Mouse (Mus musculus): ENCODE measurements around the gene Dnajc7. TPM values are rescaled to one million over a fixed set of nuclear protein-coding genes. Genes with fewer than 3 reads are reported as not detected.
"Not testable (repeated sequence)": the region's sequence is repeated elsewhere in the genome, so short reads cannot be mapped to it uniquely, and the experiment has no call there.

Gene Dnajc7
- polyA plus RNA-seq, 1 experiment from 2014 or later: 202 TPM

DNA sequence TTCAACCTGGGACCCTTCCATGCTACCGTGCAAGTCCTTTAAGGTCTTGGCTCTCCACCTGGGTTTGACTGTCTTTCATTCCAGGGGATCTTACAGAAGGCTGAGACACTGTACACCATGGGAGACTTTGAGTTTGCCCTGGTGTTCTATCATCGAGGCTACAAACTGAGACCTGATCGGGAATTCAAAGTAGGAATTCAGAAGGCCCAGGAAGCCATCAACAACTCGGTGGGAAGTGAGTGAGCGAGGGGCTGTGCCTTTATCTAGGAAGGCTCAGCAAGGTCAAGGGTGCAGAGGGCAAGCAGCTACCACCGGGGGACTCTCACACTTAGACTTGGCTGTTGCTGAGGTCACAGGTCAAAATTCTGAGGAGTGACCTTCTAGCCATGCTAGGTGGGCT is 69.9 kb downstream of the Dnajc7 start:
- DNase-seq (ENCODE audit: low spot score): no peak

- DNase-seq (ENCODE audit: low spot score): no peak
These were observed 70.5 kb downstream of the Dnajc7 start for GRCm38 (mm10) chr11:100549466-100549865.

DNA sequence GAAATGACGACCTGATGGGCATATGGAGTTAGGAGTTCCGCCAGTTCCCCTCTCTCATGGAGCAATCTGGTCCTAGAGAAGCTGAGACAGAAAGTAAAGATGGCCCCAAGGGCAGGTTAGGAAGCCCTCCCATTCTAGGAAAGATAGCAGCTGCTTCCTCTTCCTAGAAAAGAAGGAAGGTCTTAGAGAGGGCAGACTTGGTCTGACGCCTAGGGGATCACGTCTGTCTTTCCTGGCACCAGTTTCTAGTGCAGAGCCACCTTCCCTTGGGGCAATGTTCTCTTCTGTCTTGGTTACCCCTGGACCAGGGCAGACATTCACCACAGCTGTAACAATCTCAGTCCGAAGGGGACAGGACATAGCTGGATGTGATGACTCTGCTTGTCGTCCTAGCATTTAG is 71.8 kb downstream of the Dnajc7 start:
- DNase-seq (ENCODE audit: low spot score): no peak

- no peak for DNase-seq (ENCODE audit: low spot score)
These were observed 73.0 kb downstream of the Dnajc7 start for GRCm38 (mm10) chr11:100546955-100547354.

DNA sequence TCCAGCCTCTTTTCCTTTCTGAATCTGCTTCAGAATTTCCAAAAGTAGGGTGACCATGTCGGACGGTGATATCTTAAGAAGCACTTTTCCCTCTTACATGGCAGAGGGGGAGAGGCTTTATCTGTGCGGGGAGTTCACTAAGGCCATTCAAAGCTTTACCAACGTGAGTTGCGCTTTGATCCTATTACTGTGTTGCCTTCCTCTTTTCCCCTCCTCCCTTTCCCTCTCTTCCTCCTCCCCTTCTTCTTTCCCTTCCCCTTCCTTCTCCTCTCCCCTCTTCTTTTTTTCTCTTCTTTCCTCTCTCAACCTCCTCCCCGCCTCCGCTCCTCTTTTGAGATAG is 74.3 kb downstream of the Dnajc7 start:
- DNase-seq (ENCODE audit: low spot score): no peak

GRCm38 (mm10) chr11:100544832-100545745 is 74.9 kb downstream of the Dnajc7 start, which contains the start of gene Ttc25:
TSS of gene Ttc25 (plus strand) at chr11:100545607.
- peak; percentile 80 for DNase-seq (ENCODE audit: low spot score)

DNA sequence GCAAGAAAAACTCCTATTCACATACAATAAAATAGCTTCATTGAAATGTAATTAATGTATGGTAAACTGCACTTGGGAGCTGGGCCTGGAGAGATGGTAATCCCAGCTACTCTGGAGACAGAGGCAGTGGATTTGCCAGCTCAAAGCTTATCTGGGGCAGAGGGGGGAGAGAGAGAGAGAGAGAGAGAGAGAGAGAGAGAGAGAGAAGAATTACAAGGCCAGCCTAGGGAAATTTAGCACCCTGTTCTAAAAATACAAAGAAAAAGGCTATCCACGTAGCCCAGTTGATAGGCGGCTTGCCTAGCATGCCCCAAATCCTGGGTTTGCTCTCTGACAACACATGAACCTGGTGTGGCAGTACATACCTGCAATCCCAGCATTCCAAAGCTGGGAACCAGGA is 78.4 kb downstream of the Dnajc7 start:
- DNase-seq (ENCODE audit: low spot score): no peak

DNA sequence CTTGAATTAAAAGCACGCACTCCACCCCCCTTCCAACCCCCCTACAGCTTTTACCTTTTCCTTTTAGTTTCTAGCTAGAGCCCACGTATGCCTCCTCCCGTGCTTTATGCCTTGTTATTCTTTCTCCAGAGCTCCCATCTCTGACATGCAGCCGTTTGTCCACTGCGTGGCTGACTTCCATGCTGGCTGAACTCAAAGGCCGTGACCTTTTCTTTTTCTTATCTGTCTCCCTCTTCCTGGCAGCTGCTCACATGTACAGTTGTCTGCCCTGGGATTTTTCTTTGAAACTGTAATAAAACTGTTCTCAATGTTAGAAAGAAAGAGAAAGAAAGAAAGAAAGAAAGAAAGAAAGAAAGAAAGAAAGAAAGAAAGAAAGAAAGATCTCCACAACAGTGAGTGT is 79.0 kb downstream of the Dnajc7 start:
- DNase-seq (ENCODE audit: low spot score): no peak

DNA sequence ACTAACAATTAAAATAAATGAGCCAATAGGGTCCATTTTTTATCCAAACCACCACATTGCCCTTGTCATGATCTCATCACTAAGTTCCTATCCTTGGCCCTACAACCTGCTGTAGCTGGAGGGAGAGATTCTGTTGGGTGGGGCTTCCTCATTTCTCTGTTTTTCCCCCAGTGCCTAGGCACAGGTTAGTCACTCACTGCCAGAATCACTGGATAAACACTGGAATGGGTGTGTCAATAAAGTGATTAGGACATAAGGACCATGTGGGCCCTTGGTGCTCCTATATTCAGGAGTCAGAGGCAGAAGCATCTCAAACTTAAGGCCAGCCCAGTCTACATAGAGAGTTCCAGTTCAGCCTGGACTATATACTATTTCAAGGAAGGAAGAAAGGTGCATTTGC is 83.5 kb downstream of the Dnajc7 start:
- DNase-seq (ENCODE audit: low spot score): no peak

- DNase-seq (ENCODE audit: low spot score): no peak
These were observed 84.0 kb downstream of the Dnajc7 start for GRCm38 (mm10) chr11:100535996-100536395.

- not testable (repeated sequence) for DNase-seq (ENCODE audit: low spot score)
These were observed 85.1 kb downstream of the Dnajc7 start for GRCm38 (mm10) chr11:100534821-100535220.

GRCm38 (mm10) chr11:100534411-100534810 is 85.6 kb downstream of the Dnajc7 start:
- not testable (repeated sequence) for DNase-seq (ENCODE audit: low spot score)

GRCm38 (mm10) chr11:100533871-100534270 is 86.1 kb downstream of the Dnajc7 start:
- DNase-seq (ENCODE audit: low spot score): no peak

Other genes with a start within 250 kb of the Dnajc7 start
- 94.2 and 95.3 TPM in 2 replicates for gene Jup, start 222.4 kb downstream of the Dnajc7 start, polyA plus RNA-seq (2015; fragmentation: Nextera tagmentation; extraction: Ambion mirVana)
- 14.8 and 15.3 TPM in 2 replicates for gene P3h4, start 205.3 kb downstream of the Dnajc7 start, polyA plus RNA-seq (2015; fragmentation: Nextera tagmentation; extraction: Ambion mirVana)
- 12.2 and 16.4 TPM in 2 replicates for gene Fkbp10, start 204.5 kb downstream of the Dnajc7 start, polyA plus RNA-seq (2015; fragmentation: Nextera tagmentation; extraction: Ambion mirVana)
- gene Nt5c3b, start 178.4 kb downstream of the Dnajc7 start, polyA plus RNA-seq (2015; fragmentation: Nextera tagmentation; extraction: Ambion mirVana): 147 TPM in 2 replicates
- 0.39 and 0.55 TPM in 2 replicates for gene Klhl10, start 178.3 kb downstream of the Dnajc7 start, polyA plus RNA-seq (2015; fragmentation: Nextera tagmentation; extraction: Ambion mirVana)
- gene Klhl11, start 147.4 kb downstream of the Dnajc7 start, polyA plus RNA-seq (2015; fragmentation: Nextera tagmentation; extraction: Ambion mirVana): 5.3 and 5.4 TPM in 2 replicates
- 99.2 and 109 TPM in 2 replicates for gene Acly, start 92.2 kb downstream of the Dnajc7 start, polyA plus RNA-seq (2015; fragmentation: Nextera tagmentation; extraction: Ambion mirVana)
- gene Ttc25, start 74.6 kb downstream of the Dnajc7 start, polyA plus RNA-seq (2015; fragmentation: Nextera tagmentation; extraction: Ambion mirVana): 0.56 and 0.57 TPM in 2 replicates
- 167 and 169 TPM in 2 replicates for gene Cnp, start 45.3 kb downstream of the Dnajc7 start, polyA plus RNA-seq (2015; fragmentation: Nextera tagmentation; extraction: Ambion mirVana)
- 39.7 and 41.2 TPM in 2 replicates for gene Nkiras2, start 924 bp downstream of the Dnajc7 start, polyA plus RNA-seq (2015; fragmentation: Nextera tagmentation; extraction: Ambion mirVana)
- 0.12 TPM in 1 of 2 replicates, not detected in the other for gene Zfp385c, start 72.3 kb upstream of the Dnajc7 start, polyA plus RNA-seq (2015; fragmentation: Nextera tagmentation; extraction: Ambion mirVana)
- 10.2 and 10.7 TPM in 2 replicates for gene Dhx58, start 84.1 kb upstream of the Dnajc7 start, polyA plus RNA-seq (2015; fragmentation: Nextera tagmentation; extraction: Ambion mirVana)
- 33.2 and 39.3 TPM in 2 replicates for gene Kat2a, start 92.3 kb upstream of the Dnajc7 start, polyA plus RNA-seq (2015; fragmentation: Nextera tagmentation; extraction: Ambion mirVana)
- gene Hspb9, start 93.7 kb upstream of the Dnajc7 start, polyA plus RNA-seq (2015; fragmentation: Nextera tagmentation; extraction: Ambion mirVana): 0.18 TPM in 1 of 2 replicates, not detected in the other
- 35.8 and 38.6 TPM in 2 replicates for gene Rab5c, start 118.0 kb upstream of the Dnajc7 start, polyA plus RNA-seq (2015; fragmentation: Nextera tagmentation; extraction: Ambion mirVana)
- 0.03 TPM in 1 of 2 replicates, not detected in the other for gene Kcnh4, start 139.8 kb upstream of the Dnajc7 start, polyA plus RNA-seq (2015; fragmentation: Nextera tagmentation; extraction: Ambion mirVana)
- gene Hcrt, start 142.8 kb upstream of the Dnajc7 start, polyA plus RNA-seq (2015; fragmentation: Nextera tagmentation; extraction: Ambion mirVana): 0.34 and 0.54 TPM in 2 replicates
- 2.4 and 2.7 TPM in 2 replicates for gene Ghdc, start 150.8 kb upstream of the Dnajc7 start, polyA plus RNA-seq (2015; fragmentation: Nextera tagmentation; extraction: Ambion mirVana)
- 99.6 and 105 TPM in 2 replicates for gene Stat5b, start 230.6 kb upstream of the Dnajc7 start, polyA plus RNA-seq (2015; fragmentation: Nextera tagmentation; extraction: Ambion mirVana)
- 61.2 and 62.7 TPM in 2 replicates for gene Stat5a, start 239.2 kb upstream of the Dnajc7 start, polyA plus RNA-seq (2015; fragmentation: Nextera tagmentation; extraction: Ambion mirVana)

Data from thymus, postnatal 0 days (tissue).